Mouse (Mus musculus) liver, postnatal 0 days (tissue): ENCODE data around the gene Rarg. TPM values are rescaled to one million over a fixed set of nuclear protein-coding genes. Genes with fewer than 3 reads are reported as not detected.

Experiments used
- ATAC-seq: fragments of 200-750 bp; cut with Nextera tagmentation; 2 replicates; pipeline ENCODE4 v1.8.0; 2017; ENCODE audit warnings: mild to moderate bottlenecking, moderate library complexity
- DNase-seq: peaks from one replicate; pipeline ENCODE4 v3.0.0-alpha.2; 2016
- H3K27ac ChIP-seq: fragments of 300-500 bp; sonication (generic); 2 replicates; pipeline ENCODE4 v1.5.1; 2014; ENCODE audit warnings: antibody characterized with exemption, moderate library complexity, mild to moderate bottlenecking, low read depth
- H3K27me3 ChIP-seq: fragments of 300-500 bp; sonication (generic); 2 replicates; pipeline ENCODE4 v1.6.1; 2014; ENCODE audit warnings: low read length, control low read depth, mixed read lengths; ENCODE audit not compliant: insufficient read depth
- H3K36me3 ChIP-seq: fragments of 300-500 bp; sonication (generic); replicated peaks from 2 replicates; pipeline ENCODE4 v1.6.1; 2014; ENCODE audit warnings: mild to moderate bottlenecking, control low read depth, low read length, moderate library complexity, mixed read lengths; ENCODE audit not compliant: insufficient read depth
- H3K4me1 ChIP-seq: fragments of 300-500 bp; sonication (generic); 2 replicates; pipeline ENCODE4 v1.6.1; 2014; ENCODE audit warnings: antibody characterized with exemption, mild to moderate bottlenecking, control low read depth; ENCODE audit not compliant: insufficient read depth
- H3K4me2 ChIP-seq: fragments of 300-500 bp; sonication (generic); 2 replicates; pipeline ENCODE4 v1.6.1; 2014; ENCODE audit warnings: low read depth, mild to moderate bottlenecking, low read length, moderate library complexity, mixed read lengths
- H3K4me3 ChIP-seq: fragments of 300-500 bp; sonication (generic); 2 replicates; pipeline ENCODE4 v1.5.1; 2014; ENCODE audit warnings: low read depth, low read length
- H3K9ac ChIP-seq: fragments of 300-500 bp; sonication (generic); replicated peaks from 2 replicates; pipeline ENCODE4 v1.6.1; 2014; ENCODE audit warnings: mild to moderate bottlenecking, moderate library complexity
- H3K9me3 ChIP-seq: fragments of 300-500 bp; sonication (generic); 2 replicates; pipeline ENCODE4 v1.6.1; 2016; ENCODE audit warnings: mild to moderate bottlenecking, control low read depth, low read length, mixed read lengths
- CTCF ChIP-seq: sonication (generic); IDR thresholded peaks from 2 replicates; pipeline ENCODE4 v1.5.1; 2016; ENCODE audit warnings: antibody characterized with exemption, low read depth
- EP300 ChIP-seq: IDR thresholded peaks from 2 replicates; pipeline ENCODE4 v1.6.1; 2016; ENCODE audit warnings: antibody characterized with exemption, low read depth, mild to moderate bottlenecking
- WGBS: fragments of 180-500 bp; shearing (Covaris S2); extraction: QIAGEN DNeasy Blood & Tissue Kit; methylation state at CpG from one replicate; pipeline ENCODE4 v1.1.7; 2014; ENCODE audit not compliant: insufficient replicate concordance; 5-methylcytosine and 5-hydroxymethylcytosine counted together
- polyA plus RNA-seq: library from polyadenylated mRNA; unstranded; fragments of >200 nt; fragmentation: Nextera tagmentation; extraction: Ambion mirVana; gene quantifications from 2 replicates; pipeline ENCODE4 v1.2.1, GENCODE M21; 2015

Rarg gene
- polyA plus RNA-seq, 1 experiment from 2014 or later, result 2.6 TPM

GRCm38 (mm10) chr15:102249251-102249691, 8.0 kb downstream of the Rarg start:
- Histone ChIP-seq H3K4me2 (peak overlapping the region; percentile 38; the same call in 1 of the 2 replicates), H3K36me3 (no peaks in the 10 kb centered on the region), H3K27ac (peak overlapping the region; percentile 34; the same call in 1 of the 2 replicates), H3K4me3 (no peak overlapping the region), H3K9ac (no peak overlapping the region), H3K4me1 (peaks cover 14% of the 10 kb centered on the region), H3K9me3 (no peaks in the 10 kb centered on the region), H3K27me3 (peaks cover 70% of the 10 kb centered on the region)
- TF ChIP-seq EP300 (no peak), CTCF (no peak)
- ATAC-seq, result no peak
- no peak for DNase-seq
- WGBS, result 7% methylated on average over 12 of the region's 13 CpGs

- Histone ChIP-seq H3K36me3 (no peaks in the 10 kb centered on the region), H3K9ac (no peak overlapping the region), H3K4me1 (peaks cover 19% of the 10 kb centered on the region), H3K27me3 (peaks cover 67% of the 10 kb centered on the region), H3K9me3 (no peaks in the 10 kb centered on the region), H3K4me2 (no peak overlapping the region), H3K4me3 (no peak overlapping the region), H3K27ac (0 out of 2 replicates have a peak overlapping the region, but pooled peaks have one; percentile 88)
- no peak for DNase-seq
- ATAC-seq, result no peak
- 23% methylated on average over 3 of the region's 3 CpGs for WGBS
- no peak for TF ChIP-seq CTCF
- TF ChIP-seq EP300, result no peak
Measured at GRCm38 (mm10) chr15:102248812-102249191, 8.5 kb downstream of the Rarg start.

- no peaks in the 10 kb centered on the region for H3K9me3 ChIP-seq
- H3K4me3 ChIP-seq, result peak overlapping the region; percentile 63
- H3K4me2 ChIP-seq, result peak overlapping the region; percentile 96
- ATAC-seq (no peak), DNase-seq (no peak)
- H3K36me3 ChIP-seq, result no peaks in the 10 kb centered on the region
- H3K27ac ChIP-seq, result peak overlapping the region; percentile 88
- TF ChIP-seq EP300, result no peak
- no peak for TF ChIP-seq CTCF
- H3K4me1 ChIP-seq, result peaks cover 24% of the 10 kb centered on the region
- H3K27me3 ChIP-seq, result peaks cover 66% of the 10 kb centered on the region
- WGBS, result 10% methylated on average over 8 of the region's 8 CpGs
- peak overlapping the region; percentile 62 for H3K9ac ChIP-seq
Measured at GRCm38 (mm10) chr15:102248131-102248811, 9.0 kb downstream of the Rarg start.

GRCm38 (mm10) chr15:102247252-102248130, 9.8 kb downstream of the Rarg start:
- H3K27me3 ChIP-seq, result peaks cover 64% of the 10 kb centered on the region
- H3K9ac ChIP-seq, result peak overlapping the region; percentile 62
- peak; percentile 66 for DNase-seq
- 1% methylated on average over 46 of the region's 65 CpGs for WGBS
- peak overlapping the region; percentile 63 for H3K4me3 ChIP-seq
- peak overlapping the region; percentile 96 for H3K4me2 ChIP-seq
- TF ChIP-seq EP300 (no peak), CTCF (no peak)
- no peaks in the 10 kb centered on the region for H3K9me3 ChIP-seq
- peak; percentile 58 for ATAC-seq
- peaks cover 32% of the 10 kb centered on the region for H3K4me1 ChIP-seq
- no peaks in the 10 kb centered on the region for H3K36me3 ChIP-seq
- peak overlapping the region; percentile 88 for H3K27ac ChIP-seq

DNA sequence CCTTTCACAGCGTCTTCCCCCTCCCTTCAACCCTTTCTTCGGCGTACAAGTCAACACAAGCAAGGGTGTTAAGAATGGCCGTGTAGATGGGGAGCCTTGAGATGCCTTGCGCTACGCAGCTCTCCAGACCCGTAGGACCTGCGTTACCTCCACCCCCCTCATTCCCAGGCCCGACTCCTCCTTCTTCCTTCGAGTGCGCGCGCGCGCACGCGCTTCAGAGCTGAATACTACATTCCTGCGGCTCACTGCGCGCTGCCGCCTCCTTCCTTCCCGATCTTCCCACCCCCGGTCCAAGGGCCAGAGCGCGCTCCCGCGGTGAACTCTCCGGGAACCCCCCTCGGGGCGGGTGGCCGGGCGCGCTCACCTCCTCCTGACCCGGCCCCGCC, 10.5 kb downstream of the Rarg start:
- peak; percentile 82 for DNase-seq
- no peaks in the 10 kb centered on the region for H3K36me3 ChIP-seq
- H3K9ac ChIP-seq, result no peak overlapping the region; the same call in 1 of the 2 replicates
- peaks cover 59% of the 10 kb centered on the region for H3K27me3 ChIP-seq
- H3K4me1 ChIP-seq, result peaks cover 34% of the 10 kb centered on the region
- H3K27ac ChIP-seq, result peak overlapping the region; percentile 88
- under 1% methylated on average over 28 of the region's 35 CpGs for WGBS
- peak overlapping the region; percentile 96 for H3K4me2 ChIP-seq
- peak overlapping the region; percentile 63 for H3K4me3 ChIP-seq
- ATAC-seq, result peak; percentile 64
- H3K9me3 ChIP-seq, result no peaks in the 10 kb centered on the region
- TF ChIP-seq EP300 (no peak), CTCF (no peak)
